ENCODE assay signal across 8 mouse cellular contexts in genomic region chr12:30040150-30040549, GRCm38 (mm10).
DNase-seq lines count a peak whose midpoint lies in the region.

No protein-coding gene starts in this region.

- DNase-seq in cerebellum, adult 18-20 months: peak; percentile 29 to 39
- DNase-seq in cerebellum, adult 11 months: no peak
- DNase-seq in right cerebral cortex, adult 18-20 months: peak; percentile 52
- no peak for DNase-seq in right cerebral cortex, postnatal 25 days
- DNase-seq in embryo, embryonic 9.5 days (ENCODE audit: extremely low spot score): peak; percentile 58
- DNase-seq in kidney, adult 9 months: peak; percentile 69
- peak; percentile 74 for DNase-seq in lung, postnatal 36 days
- DNase-seq in thymus, adult 18-20 months: no peak

Comparison
In these comparisons a context has a peak if more than half of its experiments do, and no peak if none do; other contexts are left out.
1. DNase-seq: peak in cerebellum, adult 18-20 months (2 of 2), right cerebral cortex, adult 18-20 months (single experiment), embryo, embryonic 9.5 days (single experiment), kidney, adult 9 months (single experiment) and lung, postnatal 36 days (single experiment); none in cerebellum, adult 11 months (single experiment), right cerebral cortex, postnatal 25 days (single experiment) and thymus, adult 18-20 months (0 of 2).